Mouse (Mus musculus): ENCODE measurements around the gene Shroom3. TPM values are rescaled to one million over a fixed set of nuclear protein-coding genes. Genes with fewer than 3 reads are reported as not detected.

Shroom3 gene
- polyA plus RNA-seq, 1 experiment from 2014 or later, result 8.0 TPM

GRCm38 (mm10) chr5:92694316-92694995 lies 11.2 kb downstream of the Shroom3 start:
- Histone ChIP-seq H3K27me3 (replicated peaks; ENCODE audit: control insufficient read depth, insufficient read depth, low read length) (no peaks in the 10 kb centered on the region; the same call in 1 of the 2 replicates), H3K9ac (ENCODE audit: low read depth, low read length) (no peak overlapping the region), H3K9me3 (ENCODE audit: control insufficient read depth) (no peaks in the 10 kb centered on the region), H3K27ac (ENCODE audit: low read depth, low read length) (no peak overlapping the region; the same call in 1 of the 2 replicates), H3K4me3 (ENCODE audit: low read depth, low read length) (no peak overlapping the region), H3K4me1 (replicated peaks; ENCODE audit: control insufficient read depth, insufficient read depth, low read length) (no peaks in the 10 kb centered on the region), H3K36me3 (ENCODE audit: control insufficient read depth, insufficient read depth) (no peaks in the 10 kb centered on the region), H3K4me2 (replicated peaks; ENCODE audit: low read depth) (no peak overlapping the region)
- ATAC-seq, result no peak
- WGBS, result 66% methylated on average over 10 of the region's 10 CpGs
- no peak for TF ChIP-seq CTCF (IDR thresholded peaks at IDR 0.05; ENCODE audit: low read depth)

DNA sequence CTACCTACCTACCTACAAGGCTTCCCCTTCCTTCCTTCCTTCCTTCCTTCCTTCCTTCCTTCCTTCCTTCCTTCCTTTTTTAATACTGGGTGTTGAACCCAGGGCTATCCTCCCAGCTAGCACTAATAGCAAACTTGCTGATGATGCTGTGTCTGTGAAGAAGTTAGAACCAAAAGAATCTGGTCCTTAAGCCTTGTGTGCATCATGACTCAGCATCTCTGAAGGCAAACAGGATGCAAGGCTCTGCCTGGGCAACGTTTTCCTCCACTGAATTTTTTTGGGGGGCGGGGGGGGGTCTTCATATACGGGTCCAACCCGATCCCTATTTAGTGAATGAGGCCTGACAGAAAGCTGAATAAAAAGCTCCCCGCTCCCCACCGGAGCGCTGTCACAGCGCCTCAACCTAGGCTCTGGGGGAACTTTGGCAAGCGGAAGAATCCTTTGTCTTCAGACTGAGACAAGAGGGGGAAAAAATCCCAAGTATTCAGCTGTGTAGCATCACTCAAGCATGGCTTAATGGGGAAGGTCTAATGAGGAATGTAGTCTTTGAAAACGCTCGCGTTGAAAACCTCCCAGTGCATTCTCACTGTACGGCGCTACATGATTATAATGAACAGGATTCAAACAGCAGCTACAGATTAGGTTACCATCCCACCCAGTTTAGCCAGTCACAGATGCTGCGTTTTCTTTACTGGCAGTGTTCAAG lies 15.0 kb downstream of the Shroom3 start:
- Histone ChIP-seq H3K4me3 (ENCODE audit: low read depth, low read length) (no peak overlapping the region), H3K4me2 (replicated peaks; ENCODE audit: low read depth) (peak overlapping the region; percentile 35), H3K36me3 (ENCODE audit: control insufficient read depth, insufficient read depth) (no peaks in the 10 kb centered on the region), H3K9me3 (ENCODE audit: control insufficient read depth) (no peaks in the 10 kb centered on the region), H3K27me3 (replicated peaks; ENCODE audit: control insufficient read depth, insufficient read depth, low read length) (no peaks in the 10 kb centered on the region; the same call in 1 of the 2 replicates), H3K4me1 (replicated peaks; ENCODE audit: control insufficient read depth, insufficient read depth, low read length) (no peaks in the 10 kb centered on the region), H3K9ac (ENCODE audit: low read depth, low read length) (no peak overlapping the region), H3K27ac (ENCODE audit: low read depth, low read length) (no peak overlapping the region)
- 7% methylated on average over 15 of the region's 15 CpGs for WGBS
- no peak for TF ChIP-seq CTCF (IDR thresholded peaks at IDR 0.05; ENCODE audit: low read depth)
- ATAC-seq, result no peak

- Histone ChIP-seq H3K27me3 (replicated peaks; ENCODE audit: control insufficient read depth, insufficient read depth, low read length) (no peaks in the 10 kb centered on the region; the same call in 1 of the 2 replicates), H3K4me2 (replicated peaks; ENCODE audit: low read depth) (0 out of 2 replicates have a peak overlapping the region, but pooled peaks have one; percentile 9), H3K4me3 (ENCODE audit: low read depth, low read length) (no peak overlapping the region), H3K36me3 (ENCODE audit: control insufficient read depth, insufficient read depth) (no peaks in the 10 kb centered on the region), H3K27ac (ENCODE audit: low read depth, low read length) (no peak overlapping the region), H3K4me1 (replicated peaks; ENCODE audit: control insufficient read depth, insufficient read depth, low read length) (no peaks in the 10 kb centered on the region), H3K9me3 (ENCODE audit: control insufficient read depth) (no peaks in the 10 kb centered on the region), H3K9ac (ENCODE audit: low read depth, low read length) (no peak overlapping the region)
- no peak for TF ChIP-seq CTCF (IDR thresholded peaks at IDR 0.05; ENCODE audit: low read depth)
- WGBS, result 31% methylated on average over 17 of the region's 17 CpGs
- no peak for ATAC-seq
Measured at GRCm38 (mm10) chr5:92698837-92699529, 15.7 kb downstream of the Shroom3 start.

DNA sequence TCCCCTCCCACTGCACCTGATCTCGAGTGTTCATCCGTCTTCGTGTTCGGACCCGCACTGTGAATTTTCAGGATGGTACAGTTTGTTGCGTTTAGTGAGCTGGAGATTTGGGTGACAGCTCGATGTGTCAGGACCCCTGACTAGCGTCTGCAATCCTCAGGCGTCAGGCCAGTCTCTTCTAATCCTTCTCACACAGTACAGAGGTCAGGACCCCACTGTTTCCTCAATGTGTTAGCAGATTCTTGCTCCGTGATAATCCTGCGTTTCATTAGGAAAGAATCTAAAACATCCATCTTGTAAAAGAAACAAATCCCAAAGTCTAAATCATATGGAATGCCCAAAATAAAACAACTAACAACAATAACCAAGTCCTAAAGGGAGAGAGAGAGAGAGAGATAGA lies 18.5 kb downstream of the Shroom3 start:
- H3K9ac ChIP-seq (ENCODE audit: low read depth, low read length), result no peak overlapping the region
- H3K27me3 ChIP-seq (replicated peaks; ENCODE audit: control insufficient read depth, insufficient read depth, low read length), result no peaks in the 10 kb centered on the region; the same call in 1 of the 2 replicates
- TF ChIP-seq CTCF (IDR thresholded peaks at IDR 0.05; ENCODE audit: low read depth), result no peak
- H3K36me3 ChIP-seq (ENCODE audit: control insufficient read depth, insufficient read depth), result no peaks in the 10 kb centered on the region
- 50% methylated on average over 11 of the region's 11 CpGs for WGBS
- ATAC-seq, result no peak
- no peaks in the 10 kb centered on the region for H3K9me3 ChIP-seq (ENCODE audit: control insufficient read depth)
- no peak overlapping the region for H3K4me2 ChIP-seq (replicated peaks; ENCODE audit: low read depth)
- no peaks in the 10 kb centered on the region for H3K4me1 ChIP-seq (replicated peaks; ENCODE audit: control insufficient read depth, insufficient read depth, low read length)
- H3K27ac ChIP-seq (ENCODE audit: low read depth, low read length), result no peak overlapping the region
- H3K4me3 ChIP-seq (ENCODE audit: low read depth, low read length), result no peak overlapping the region

- TF ChIP-seq CTCF (IDR thresholded peaks at IDR 0.05; ENCODE audit: low read depth), result no peak
- WGBS, result 90% methylated on average over 8 of the region's 8 CpGs
- H3K4me3 ChIP-seq (ENCODE audit: low read depth, low read length), result no peak overlapping the region
- H3K9ac ChIP-seq (ENCODE audit: low read depth, low read length), result no peak overlapping the region
- no peaks in the 10 kb centered on the region for H3K9me3 ChIP-seq (ENCODE audit: control insufficient read depth)
- H3K36me3 ChIP-seq (ENCODE audit: control insufficient read depth, insufficient read depth), result no peaks in the 10 kb centered on the region
- no peak overlapping the region for H3K27ac ChIP-seq (ENCODE audit: low read depth, low read length)
- H3K27me3 ChIP-seq (replicated peaks; ENCODE audit: control insufficient read depth, insufficient read depth, low read length), result no peaks in the 10 kb centered on the region; the same call in 1 of the 2 replicates
- H3K4me1 ChIP-seq (replicated peaks; ENCODE audit: control insufficient read depth, insufficient read depth, low read length), result no peaks in the 10 kb centered on the region
- H3K4me2 ChIP-seq (replicated peaks; ENCODE audit: low read depth), result no peak overlapping the region
- ATAC-seq, result no peak
Measured at GRCm38 (mm10) chr5:92703671-92704070, 20.4 kb downstream of the Shroom3 start.

DNA sequence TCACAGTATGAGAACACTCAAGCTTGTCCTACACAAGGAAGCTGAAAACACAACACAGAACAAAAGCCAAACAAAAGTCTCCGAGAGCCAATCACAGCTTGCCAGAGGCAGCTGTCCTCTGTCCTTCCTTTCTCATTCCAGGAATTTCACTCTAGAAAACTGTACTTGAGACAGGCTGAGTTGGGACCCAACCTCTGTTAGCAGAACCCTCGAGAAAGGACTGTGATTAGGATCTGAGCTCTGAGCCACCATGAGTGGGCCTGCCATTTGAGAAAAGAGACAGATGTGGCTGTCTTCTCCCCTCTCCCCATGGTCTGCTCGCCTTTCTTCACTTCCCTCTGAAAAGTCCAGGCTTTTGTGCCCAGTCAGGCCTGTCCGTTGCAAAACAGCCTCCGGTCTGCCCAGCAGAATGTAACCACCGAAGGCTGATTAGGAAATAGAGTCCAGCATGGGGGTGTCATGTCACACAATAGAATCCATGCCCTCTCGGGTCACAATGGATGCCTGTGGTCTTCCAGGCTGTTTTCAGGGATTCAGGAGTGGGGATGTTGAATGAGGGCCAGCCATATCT lies 24.8 kb downstream of the Shroom3 start:
- ATAC-seq, result no peak
- no peak for TF ChIP-seq CTCF (IDR thresholded peaks at IDR 0.05; ENCODE audit: low read depth)
- Histone ChIP-seq H3K4me3 (ENCODE audit: low read depth, low read length) (no peak overlapping the region), H3K36me3 (ENCODE audit: control insufficient read depth, insufficient read depth) (no peaks in the 10 kb centered on the region), H3K9me3 (ENCODE audit: control insufficient read depth) (no peaks in the 10 kb centered on the region), H3K9ac (ENCODE audit: low read depth, low read length) (no peak overlapping the region), H3K27ac (ENCODE audit: low read depth, low read length) (no peak overlapping the region; the same call in 1 of the 2 replicates), H3K4me2 (replicated peaks; ENCODE audit: low read depth) (no peak overlapping the region), H3K4me1 (replicated peaks; ENCODE audit: control insufficient read depth, insufficient read depth, low read length) (no peaks in the 10 kb centered on the region), H3K27me3 (replicated peaks; ENCODE audit: control insufficient read depth, insufficient read depth, low read length) (no peaks in the 10 kb centered on the region)
- 64% methylated on average over 7 of the region's 7 CpGs for WGBS
